Mouse (Mus musculus) midbrain, embryonic 13.5 days (tissue): Measurements from ENCODE around the gene Taf8. TPM values are rescaled to one million over a fixed set of nuclear protein-coding genes. Genes with fewer than 3 reads are reported as not detected.

ENCODE experiments used
- ATAC-seq: fragments of 200-750 bp; cut with Nextera tagmentation; 2 replicates; pipeline ENCODE4 v1.8.0; 2017; ENCODE audit warnings: mild to moderate bottlenecking, moderate TSS enrichment, moderate library complexity
- H3K27ac ChIP-seq: fragments of 300-500 bp; sonication (generic); 2 replicates; pipeline ENCODE4 v1.5.1; 2015; ENCODE audit warnings: inconsistent platforms, mild to moderate bottlenecking, moderate library complexity
- H3K27me3 ChIP-seq: fragments of 300-500 bp; sonication (generic); 2 replicates; pipeline ENCODE4 v1.6.1; 2015; ENCODE audit warnings: mild to moderate bottlenecking, inconsistent platforms
- H3K36me3 ChIP-seq: fragments of 300-500 bp; sonication (generic); 2 replicates; pipeline ENCODE4 v1.6.1; 2015; ENCODE audit warnings: mild to moderate bottlenecking, inconsistent platforms
- H3K4me1 ChIP-seq: fragments of 300-500 bp; sonication (generic); replicated peaks from 2 replicates; pipeline ENCODE4 v1.6.1; 2015; ENCODE audit warnings: inconsistent platforms
- H3K4me2 ChIP-seq: fragments of 300-500 bp; sonication (generic); replicated peaks from 2 replicates; pipeline ENCODE4 v1.6.1; 2015; ENCODE audit warnings: moderate library complexity, mild to moderate bottlenecking, inconsistent platforms
- H3K4me3 ChIP-seq: fragments of 300-500 bp; sonication (generic); replicated peaks from 2 replicates; pipeline ENCODE4 v1.5.1; 2015; ENCODE audit warnings: mild to moderate bottlenecking, inconsistent platforms
- H3K9ac ChIP-seq: fragments of 300-500 bp; sonication (generic); replicated peaks from 2 replicates; pipeline ENCODE4 v1.6.1; 2015; ENCODE audit warnings: mild to moderate bottlenecking, inconsistent platforms
- H3K9me3 ChIP-seq: fragments of 300-500 bp; sonication (generic); 2 replicates; pipeline ENCODE4 v1.6.1; 2016; ENCODE audit warnings: mild to moderate bottlenecking, inconsistent platforms
- WGBS: fragments of 180-500 bp; shearing (Covaris S2); methylation state at CpG from one replicate; pipeline ENCODE4 v1.1.7; 2015; 5-methylcytosine and 5-hydroxymethylcytosine counted together
- polyA plus RNA-seq: library from polyadenylated mRNA; unstranded; fragments of >200 nt; fragmentation: Nextera tagmentation; extraction: Ambion mirVana; gene quantifications from 2 replicates; pipeline ENCODE4 v1.2.1, GENCODE M21; 2015

Taf8 gene
- polyA plus RNA-seq, 1 experiment from 2014 or later = 27.3 TPM

DNA sequence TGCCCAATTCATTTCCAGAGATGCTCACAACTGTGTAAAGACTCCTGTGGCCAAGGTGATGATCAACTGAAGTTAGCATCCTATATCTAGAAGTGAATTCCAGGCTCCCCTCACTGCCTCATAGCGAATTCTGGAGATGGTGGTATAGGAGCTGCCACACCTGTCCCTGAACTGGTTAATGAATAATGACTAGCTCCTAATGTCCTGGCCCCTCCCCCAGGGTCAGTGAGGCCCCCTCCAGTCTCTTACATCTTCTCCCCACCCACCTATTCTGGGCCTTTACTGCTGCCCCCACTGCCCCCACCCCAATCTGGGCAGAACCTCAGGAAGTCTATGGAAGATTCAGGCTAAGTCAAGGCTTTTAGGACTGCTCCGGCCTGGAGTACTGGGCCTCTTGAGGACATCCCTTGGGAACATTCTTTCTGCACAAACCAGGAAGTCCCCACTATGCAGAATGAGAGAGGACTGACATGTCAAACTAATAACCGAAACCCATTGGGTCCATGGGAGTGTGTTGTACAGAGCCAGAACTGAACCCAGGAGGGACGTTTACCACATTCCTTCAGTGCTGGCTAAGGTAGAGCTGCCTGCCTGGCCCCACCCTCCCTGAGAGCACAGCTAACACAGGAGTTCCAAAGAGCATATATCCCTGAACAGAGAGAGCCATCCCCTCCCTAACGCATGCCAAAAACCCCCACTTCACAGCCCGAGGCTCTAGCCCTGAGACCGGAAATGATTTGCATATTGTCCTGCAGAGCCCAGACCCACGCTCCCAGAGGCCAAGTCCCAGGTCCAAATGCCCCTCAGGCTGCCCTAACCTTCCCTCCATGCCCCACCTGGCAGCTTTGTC is 53.3 kb downstream of the Taf8 start:
- no peaks in the 10 kb centered on the region for H3K4me1 ChIP-seq
- H3K27ac ChIP-seq = no peak overlapping the region
- H3K4me3 ChIP-seq = no peak overlapping the region
- no peak overlapping the region for H3K9ac ChIP-seq
- no peaks in the 10 kb centered on the region for H3K27me3 ChIP-seq
- ATAC-seq = no peak
- H3K9me3 ChIP-seq = no peaks in the 10 kb centered on the region
- WGBS = 58% methylated on average over 8 of the region's 8 CpGs
- no peak overlapping the region for H3K4me2 ChIP-seq
- H3K36me3 ChIP-seq = no peaks in the 10 kb centered on the region

DNA sequence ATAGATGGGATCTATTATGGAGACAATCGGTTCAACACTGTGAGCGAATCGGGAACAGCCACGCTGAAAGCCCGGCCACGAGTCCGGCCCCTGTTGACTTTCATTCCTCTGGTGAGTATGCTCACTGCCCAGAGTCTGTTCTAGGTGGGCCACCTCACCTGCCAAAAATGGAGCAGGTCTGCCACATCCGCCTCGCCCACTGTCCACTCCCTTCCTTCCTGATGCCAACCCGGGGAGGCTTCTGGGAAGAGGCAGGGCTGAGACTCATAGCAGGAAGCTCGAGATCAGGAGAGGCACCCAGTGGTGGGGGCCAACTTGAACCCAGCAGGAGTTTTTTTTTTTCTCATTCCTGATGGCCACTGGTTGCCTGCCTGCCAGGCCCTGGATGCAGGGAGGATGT is 55.5 kb downstream of the Taf8 start:
- H3K4me2 ChIP-seq = no peak overlapping the region
- H3K4me1 ChIP-seq = no peaks in the 10 kb centered on the region
- no peak for ATAC-seq
- no peaks in the 10 kb centered on the region for H3K36me3 ChIP-seq
- H3K9me3 ChIP-seq = no peaks in the 10 kb centered on the region
- no peaks in the 10 kb centered on the region for H3K27me3 ChIP-seq
- WGBS = 91% methylated on average over 11 of the region's 11 CpGs
- no peak overlapping the region for H3K27ac ChIP-seq
- H3K4me3 ChIP-seq = no peak overlapping the region
- no peak overlapping the region for H3K9ac ChIP-seq

DNA sequence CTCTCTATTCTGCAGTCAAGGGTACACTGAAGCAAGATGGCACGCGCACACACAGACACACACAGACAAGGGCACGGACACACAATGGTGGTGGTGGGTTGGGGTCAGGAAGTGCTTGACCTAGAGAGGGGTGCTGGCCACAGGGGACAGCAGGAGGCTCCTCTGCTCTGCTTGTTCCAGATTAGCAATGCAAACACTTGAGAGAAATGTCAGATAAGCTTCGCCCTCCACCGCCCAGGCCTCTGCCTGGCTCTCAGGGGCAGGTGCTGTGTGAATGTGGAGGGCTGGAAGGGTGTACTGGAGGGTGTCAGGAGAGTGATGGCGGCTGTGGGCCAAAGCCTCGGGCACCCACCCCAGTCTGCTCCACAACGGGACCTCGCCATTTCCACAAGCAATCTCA is 56.1 kb downstream of the Taf8 start:
- H3K9ac ChIP-seq = no peak overlapping the region
- no peak overlapping the region for H3K4me3 ChIP-seq
- 64% methylated on average over 9 of the region's 9 CpGs for WGBS
- H3K36me3 ChIP-seq = no peaks in the 10 kb centered on the region
- no peak overlapping the region for H3K4me2 ChIP-seq
- no peaks in the 10 kb centered on the region for H3K27me3 ChIP-seq
- no peak for ATAC-seq
- H3K4me1 ChIP-seq = no peaks in the 10 kb centered on the region
- H3K9me3 ChIP-seq = no peaks in the 10 kb centered on the region
- H3K27ac ChIP-seq = no peak overlapping the region

DNA sequence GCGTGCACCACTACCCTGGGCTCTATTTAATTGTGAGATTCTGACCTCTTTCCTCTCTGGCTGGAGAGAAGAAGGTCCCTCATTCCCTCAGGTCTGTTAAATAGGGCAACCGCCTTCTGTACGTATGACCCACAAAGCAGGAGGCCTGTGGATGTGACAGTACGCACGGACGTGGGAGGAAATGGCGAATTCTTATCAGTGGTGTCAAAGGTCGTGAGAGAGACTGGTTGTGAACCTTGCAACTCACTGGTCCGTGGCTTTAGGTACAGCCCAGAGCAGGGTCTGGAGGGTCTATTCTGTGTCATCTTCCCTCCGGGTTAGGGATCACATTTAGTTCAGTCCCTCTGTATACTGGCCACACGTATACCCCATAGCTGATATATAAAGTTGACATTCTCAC is 56.6 kb downstream of the Taf8 start:
- H3K4me2 ChIP-seq = no peak overlapping the region
- H3K27me3 ChIP-seq = no peaks in the 10 kb centered on the region
- H3K4me1 ChIP-seq = peaks cover 2% of the 10 kb centered on the region
- H3K9me3 ChIP-seq = no peaks in the 10 kb centered on the region
- 76% methylated on average over 11 of the region's 11 CpGs for WGBS
- H3K4me3 ChIP-seq = no peak overlapping the region
- no peak overlapping the region for H3K27ac ChIP-seq
- H3K9ac ChIP-seq = no peak overlapping the region
- H3K36me3 ChIP-seq = no peaks in the 10 kb centered on the region
- ATAC-seq = no peak

DNA sequence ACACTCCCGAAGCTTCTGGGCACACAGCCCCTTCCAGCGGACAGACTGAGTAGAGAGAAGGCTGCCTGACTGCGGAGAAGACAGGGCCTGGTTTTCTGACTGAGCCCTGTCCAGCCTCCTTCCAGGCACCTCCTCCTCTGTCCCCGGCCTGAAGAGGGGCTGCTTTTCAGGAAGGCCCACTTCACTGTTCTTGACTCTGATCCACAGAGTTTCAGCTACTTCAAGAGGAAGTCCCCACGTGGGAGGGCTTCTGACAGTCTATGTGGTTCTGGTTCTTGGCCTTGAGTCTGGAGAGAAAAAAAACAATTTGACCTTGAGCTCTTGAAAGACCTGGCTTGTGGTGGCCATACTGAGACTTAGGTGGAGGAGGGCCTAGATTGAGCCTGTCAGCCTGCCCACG is 58.0 kb downstream of the Taf8 start:
- H3K4me2 ChIP-seq = no peak overlapping the region
- no peak overlapping the region for H3K9ac ChIP-seq
- no peak overlapping the region for H3K4me3 ChIP-seq
- no peak for ATAC-seq
- no peaks in the 10 kb centered on the region for H3K36me3 ChIP-seq
- WGBS = 78% methylated on average over 6 of the region's 6 CpGs
- no peak overlapping the region for H3K27ac ChIP-seq
- H3K9me3 ChIP-seq = no peaks in the 10 kb centered on the region
- peaks cover 9% of the 10 kb centered on the region for H3K4me1 ChIP-seq
- H3K27me3 ChIP-seq = peaks cover 5% of the 10 kb centered on the region

DNA sequence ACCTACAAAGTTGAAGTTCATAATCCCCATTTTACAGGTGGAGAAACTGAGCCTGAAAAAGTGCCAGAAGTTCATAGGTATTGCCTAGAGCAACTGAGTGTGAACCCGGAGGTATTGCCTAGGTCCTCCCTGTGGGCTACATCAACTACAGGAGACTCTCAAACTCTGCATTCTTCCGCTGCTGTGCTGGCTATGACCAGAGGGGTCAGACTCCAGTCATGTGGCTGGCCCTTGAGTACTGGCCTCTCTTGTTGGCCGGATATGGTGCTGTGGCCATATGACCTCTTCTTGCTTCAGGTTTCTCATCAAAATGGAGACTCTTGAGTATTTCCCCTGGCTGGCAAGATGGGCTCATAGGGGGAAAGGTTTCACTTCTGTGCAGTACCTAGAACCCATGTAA is 59.8 kb downstream of the Taf8 start:
- Histone ChIP-seq H3K9me3 (no peaks in the 10 kb centered on the region), H3K27ac (no peak overlapping the region), H3K36me3 (no peaks in the 10 kb centered on the region), H3K27me3 (peaks cover 23% of the 10 kb centered on the region), H3K9ac (no peak overlapping the region), H3K4me1 (peaks cover 10% of the 10 kb centered on the region), H3K4me3 (no peak overlapping the region), H3K4me2 (no peak overlapping the region)
- ATAC-seq = no peak
- WGBS = 92% methylated on average over 3 of the region's 3 CpGs

DNA sequence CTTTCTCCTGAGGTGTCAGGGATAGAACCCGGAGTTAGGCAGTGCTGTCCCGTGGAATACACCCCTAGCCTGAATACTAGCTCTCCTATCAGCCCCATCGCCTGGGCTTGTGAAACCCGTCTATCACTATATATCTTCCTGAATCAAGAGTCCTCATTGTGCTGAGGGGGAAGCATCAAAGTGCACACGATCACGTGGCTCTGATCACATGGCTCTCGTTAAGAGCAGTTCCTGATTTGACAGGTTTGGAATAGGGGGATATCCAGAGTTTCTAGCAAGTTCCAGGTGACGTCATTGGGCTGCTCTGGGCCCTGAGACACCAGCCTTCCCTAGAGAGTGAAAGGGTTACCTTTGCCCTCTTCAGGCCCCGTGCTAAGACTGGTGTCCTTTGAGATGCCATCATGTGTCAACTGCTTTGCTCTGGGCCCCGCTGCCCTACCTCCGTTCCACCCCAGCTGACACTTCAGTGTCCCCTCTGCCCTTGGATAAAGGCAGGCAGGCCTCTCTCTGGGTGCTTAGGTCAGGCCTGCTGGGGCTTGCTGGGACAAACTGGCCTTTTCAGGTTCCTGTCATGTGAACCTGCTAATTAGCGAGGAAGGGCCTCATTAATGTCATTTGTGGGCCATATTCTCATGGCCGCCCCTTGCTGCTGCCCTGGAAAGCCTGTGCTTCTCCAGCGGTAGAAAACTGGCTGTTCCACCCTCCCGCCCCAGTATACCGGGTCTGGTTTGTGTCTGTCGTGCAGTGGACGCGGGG is 60.6 kb downstream of the Taf8 start:
- ATAC-seq = no peak
- WGBS = 76% methylated on average over 19 of the region's 19 CpGs
- H3K4me1 ChIP-seq = peaks cover 18% of the 10 kb centered on the region

DNA sequence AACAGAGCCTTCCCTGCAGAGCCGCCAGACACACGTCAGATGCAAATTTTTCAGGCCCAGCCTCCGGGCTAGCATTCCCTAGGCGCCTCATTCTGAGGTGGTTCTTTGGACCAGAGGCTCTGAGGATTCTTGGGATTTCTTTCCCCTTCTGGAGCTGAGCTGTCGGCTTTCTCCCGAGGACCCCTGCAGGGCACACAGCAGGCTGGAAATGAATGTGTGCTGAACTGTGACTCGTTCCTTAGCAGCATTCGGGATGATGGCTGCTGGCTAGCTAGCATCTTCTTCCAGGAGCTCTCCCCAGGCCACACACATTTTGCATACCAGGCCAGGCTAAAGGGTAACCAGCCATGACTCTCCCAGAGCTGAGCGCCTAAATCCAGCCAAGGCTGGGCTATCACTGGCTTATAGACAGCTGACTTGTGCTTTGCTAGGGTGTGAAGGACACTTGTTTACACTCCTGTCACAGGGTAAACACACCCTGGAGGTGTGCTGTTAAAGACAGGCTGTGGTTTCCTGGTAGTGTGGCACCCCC is 61.7 kb downstream of the Taf8 start:
- peak; percentile 49; the same call in 1 of the 2 replicates for ATAC-seq
- H3K4me1 ChIP-seq = peaks cover 21% of the 10 kb centered on the region
- 2% methylated on average over 9 of the region's 9 CpGs for WGBS
- peak overlapping the region; percentile 59; the same call in 1 of the 2 replicates for H3K27ac ChIP-seq
- H3K9ac ChIP-seq = no peak overlapping the region
- no peak overlapping the region for H3K4me2 ChIP-seq
- H3K36me3 ChIP-seq = no peaks in the 10 kb centered on the region
- peaks cover 40% of the 10 kb centered on the region for H3K27me3 ChIP-seq
- no peak overlapping the region for H3K4me3 ChIP-seq
- H3K9me3 ChIP-seq = no peaks in the 10 kb centered on the region

More for the DNA sequence above, 60.6 kb downstream of the Taf8 start:
- no peak overlapping the region for H3K4me3 ChIP-seq
- no peak overlapping the region for H3K27ac ChIP-seq
- peaks cover 31% of the 10 kb centered on the region for H3K27me3 ChIP-seq
- H3K9ac ChIP-seq = no peak overlapping the region
- H3K36me3 ChIP-seq = no peaks in the 10 kb centered on the region
- H3K9me3 ChIP-seq = no peaks in the 10 kb centered on the region
- H3K4me2 ChIP-seq = no peak overlapping the region

DNA sequence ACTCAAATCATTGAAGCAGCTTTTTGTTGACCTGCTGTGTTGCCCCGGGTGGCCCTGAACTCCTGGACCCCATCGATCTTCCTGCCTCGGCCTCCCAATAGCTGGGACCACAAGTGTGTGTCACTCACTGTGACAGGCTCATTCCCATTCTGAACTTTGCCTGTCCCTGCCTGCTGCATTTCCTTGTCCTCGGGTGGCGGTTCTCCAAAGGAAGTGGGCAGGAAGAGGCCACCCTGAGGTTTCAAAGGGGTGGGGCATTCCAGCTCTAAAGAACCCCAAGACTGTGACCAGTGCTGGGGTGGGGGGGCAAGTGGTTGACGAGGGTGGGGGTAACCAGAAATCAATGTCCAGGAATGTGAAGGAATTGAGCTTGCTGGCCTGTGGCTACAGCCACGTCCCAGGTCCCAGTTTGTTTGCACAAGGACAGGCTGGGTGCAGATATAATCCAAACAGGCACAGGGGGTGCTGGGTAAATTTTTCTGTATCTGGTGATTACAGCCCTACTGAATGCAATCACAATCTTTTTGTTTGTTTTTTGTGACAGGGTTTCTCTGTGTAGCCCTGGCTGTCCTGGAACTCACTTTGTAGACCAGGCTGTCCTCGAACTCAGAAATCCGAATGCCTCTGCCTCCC is 62.6 kb downstream of the Taf8 start:
- Histone ChIP-seq H3K9ac (no peak overlapping the region), H3K4me2 (no peak overlapping the region), H3K27ac (no peak overlapping the region), H3K4me1 (peaks cover 21% of the 10 kb centered on the region), H3K36me3 (no peaks in the 10 kb centered on the region), H3K4me3 (no peak overlapping the region), H3K27me3 (peaks cover 40% of the 10 kb centered on the region), H3K9me3 (no peaks in the 10 kb centered on the region)
- no peak for ATAC-seq
- 39% methylated on average over 9 of the region's 9 CpGs for WGBS

DNA sequence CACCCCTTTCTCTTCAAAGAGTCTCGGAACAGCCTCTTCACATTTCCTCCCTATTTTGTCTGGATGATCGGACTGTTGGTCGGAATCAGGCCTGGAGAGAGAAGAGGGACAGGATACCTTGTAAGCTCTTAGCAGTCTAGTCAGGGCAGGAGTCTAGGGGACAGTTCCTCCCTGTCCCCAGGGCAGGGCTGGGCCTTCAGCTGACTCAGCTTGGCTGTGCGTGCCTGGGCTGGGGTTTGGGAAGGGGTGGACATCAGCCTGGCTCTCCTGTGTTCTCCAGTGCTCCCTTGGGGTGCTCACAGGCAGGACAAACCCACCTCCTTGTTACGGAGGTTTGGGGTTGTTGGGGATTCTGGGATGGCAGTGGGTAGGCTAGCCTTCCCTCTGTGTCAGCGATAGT is 63.5 kb downstream of the Taf8 start:
- peaks cover 21% of the 10 kb centered on the region for H3K4me1 ChIP-seq
- H3K9me3 ChIP-seq = no peaks in the 10 kb centered on the region
- no peak overlapping the region for H3K27ac ChIP-seq
- 54% methylated on average over 6 of the region's 6 CpGs for WGBS
- H3K27me3 ChIP-seq = peaks cover 47% of the 10 kb centered on the region
- no peaks in the 10 kb centered on the region for H3K36me3 ChIP-seq
- no peak overlapping the region for H3K4me3 ChIP-seq
- no peak for ATAC-seq
- no peak overlapping the region for H3K4me2 ChIP-seq
- H3K9ac ChIP-seq = no peak overlapping the region

DNA sequence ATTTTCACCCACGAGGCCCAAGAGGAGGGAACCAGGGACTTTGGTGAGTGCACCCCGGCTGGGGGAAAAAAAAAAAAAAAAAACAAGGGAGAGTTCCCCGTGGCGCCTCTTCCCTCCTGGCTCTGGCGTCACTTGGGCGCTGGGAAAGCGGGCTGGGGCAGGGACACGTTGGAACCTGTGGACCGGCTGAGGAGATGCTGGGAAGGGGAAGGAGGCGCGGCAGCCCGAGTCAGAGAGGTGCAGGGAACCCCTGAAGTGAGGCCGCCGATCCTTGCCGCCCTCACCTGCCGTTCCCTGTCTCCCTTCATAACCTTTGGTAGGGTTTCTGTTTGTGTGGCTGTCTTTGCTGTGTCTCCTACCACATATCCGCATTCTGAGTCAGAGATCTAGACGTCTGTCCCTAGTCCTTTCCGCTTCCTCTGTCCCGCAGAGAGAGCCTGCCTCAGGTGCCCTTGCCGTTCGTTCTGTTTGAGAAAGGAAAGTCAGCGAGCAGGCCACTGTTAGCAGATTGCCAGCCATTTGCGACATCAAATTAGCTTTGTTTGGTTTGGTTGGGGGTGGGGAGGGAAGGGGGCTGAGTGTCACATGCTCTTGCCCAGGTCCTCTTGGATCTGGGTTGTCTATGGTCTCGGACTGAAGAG is 65.1 kb downstream of the Taf8 start, which contains the start of gene 1700001C19Rik:
Gene 1700001C19Rik, minus strand, starts transcription at position 470 of the 641 bp plus-strand sequence.
- 3% methylated on average over 25 of the region's 25 CpGs for WGBS
- H3K4me2 ChIP-seq = peak within 1 kb of the TSS; percentile 65
- peak within 1 kb of the TSS; percentile 55 for H3K9ac ChIP-seq
- H3K4me1 ChIP-seq = peaks cover 21% of the 10 kb centered on the region
- no peak within 1 kb of the TSS for H3K27ac ChIP-seq
- H3K9me3 ChIP-seq = no peaks in the 10 kb centered on the region
- ATAC-seq = no peak
- H3K36me3 ChIP-seq = no peaks in the 10 kb centered on the region
- peaks cover 48% of the 10 kb centered on the region for H3K27me3 ChIP-seq
- H3K4me3 ChIP-seq = peak within 1 kb of the TSS; percentile 39
